17 mouse cellular contexts compared by ENCODE assay signal in the genomic region with DNA sequence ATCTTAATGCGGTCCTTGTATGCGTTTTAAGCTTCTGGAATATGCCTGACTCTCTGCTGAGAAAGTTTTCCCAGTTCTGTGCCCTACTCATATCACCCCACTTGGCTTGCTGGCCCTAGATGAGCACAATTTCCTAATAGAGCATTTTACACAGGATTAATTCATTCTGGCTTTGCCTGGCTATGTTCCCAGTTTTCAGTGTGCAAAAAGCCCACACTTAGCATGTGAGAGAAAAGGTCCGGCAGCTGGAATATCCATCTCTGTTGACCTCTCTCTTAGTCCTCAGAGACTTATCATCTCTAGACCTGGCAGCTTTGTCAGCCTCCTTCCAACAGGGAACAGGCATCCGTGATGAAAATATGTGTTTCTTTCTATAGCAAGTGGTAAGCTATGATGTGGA.
DNase-seq lines count a peak whose midpoint lies in the region; ATAC-seq and TF ChIP-seq lines count a peak whose summit lies in the region.
"Had no signal": no experiment of that assay in that cellular context is flagged by ENCODE, and none has a peak within 500 bp of the region (broad histone marks: within the 10 kb centered on the region; RNA-seq: fewer than 3 reads in every experiment).

No protein-coding gene starts in this region.

- DNase-seq in hindbrain, embryonic 10.5 days (ENCODE audit: low spot score): no peak
- peak; percentile 8 for DNase-seq in NIH3T3 (ENCODE audit: low read depth)
- DNase-seq in brain, adult 2 months (ENCODE audit: low read depth, low spot score): peak; percentile 11
- DNase-seq in lung, postnatal 0 days (ENCODE audit: low spot score): peak; percentile 12
- no peak for DNase-seq in thymus, postnatal 0 days (ENCODE audit: low spot score)
- no peak for DNase-seq in adrenal gland, adult 8-10 months
- DNase-seq: cerebellum, adult 9-11 months; gastrocnemius, postnatal 10 days; retina, postnatal 1 day; spleen, adult 18-20 months; thymus, postnatal 4 days had no signal

- peak overlapping the region; percentile 14; the same call in 1 of the 2 replicates for H3K27ac ChIP-seq in hindbrain, embryonic 13.5 days
- H3K27ac ChIP-seq in hindbrain, embryonic 10.5 days: no peak overlapping the region; the same call in 1 of the 2 replicates
- H3K27ac ChIP-seq in lung, postnatal 0 days (ENCODE audit: low read length): no peak overlapping the region
- H3K27ac ChIP-seq: heart, embryonic 10.5 days; kidney, postnatal 0 days; liver, embryonic 14.5 days; neural tube, embryonic 12.5 days had no signal

- H3K36me3 ChIP-seq in hindbrain, embryonic 13.5 days: no peaks in the 10 kb centered on the region
- no peaks in the 10 kb centered on the region for H3K36me3 ChIP-seq in hindbrain, embryonic 10.5 days
- H3K36me3 ChIP-seq in lung, postnatal 0 days (ENCODE audit: insufficient read depth, low read length): no peaks in the 10 kb centered on the region
- H3K36me3 ChIP-seq: heart, embryonic 10.5 days; neural tube, embryonic 12.5 days had no signal

- no peak for TF ChIP-seq EP300 in lung, postnatal 0 days (IDR thresholded peaks at IDR 0.05)

- WGBS in hindbrain, embryonic 13.5 days: 52% methylated on average over 4 of the region's 4 CpGs
- WGBS in hindbrain, embryonic 10.5 days: 89% methylated on average over 4 of the region's 4 CpGs
- 50% methylated on average over 4 of the region's 4 CpGs for WGBS in lung, postnatal 0 days

- TF ChIP-seq CTCF in lung, postnatal 0 days (IDR thresholded peaks at IDR 0.05): no peak

- no peaks in the 10 kb centered on the region for H3K9me3 ChIP-seq in hindbrain, embryonic 13.5 days
- no peaks in the 10 kb centered on the region for H3K9me3 ChIP-seq in hindbrain, embryonic 10.5 days
- no peaks in the 10 kb centered on the region for H3K9me3 ChIP-seq in lung, postnatal 0 days (ENCODE audit: low read length)
- H3K9me3 ChIP-seq: heart, embryonic 10.5 days; neural tube, embryonic 12.5 days had no signal

- no peak overlapping the region for H3K4me3 ChIP-seq in hindbrain, embryonic 13.5 days
- no peak overlapping the region for H3K4me3 ChIP-seq in hindbrain, embryonic 10.5 days
- H3K4me3 ChIP-seq in lung, postnatal 0 days (ENCODE audit: low read depth, low read length): no peak overlapping the region
- H3K4me3 ChIP-seq: heart, embryonic 10.5 days; neural tube, embryonic 12.5 days had no signal

- no peak overlapping the region for H3K9ac ChIP-seq in hindbrain, embryonic 13.5 days
- no peak overlapping the region for H3K9ac ChIP-seq in lung, postnatal 0 days (replicated peaks; ENCODE audit: low read depth)
- H3K9ac ChIP-seq: liver, embryonic 14.5 days; neural tube, embryonic 12.5 days had no signal

- H3K4me1 ChIP-seq in hindbrain, embryonic 13.5 days (replicated peaks): peaks cover 17% of the 10 kb centered on the region
- H3K4me1 ChIP-seq in hindbrain, embryonic 10.5 days (replicated peaks): peaks cover 6% of the 10 kb centered on the region
- H3K4me1 ChIP-seq in lung, postnatal 0 days (ENCODE audit: insufficient read depth, low read depth, low read length): no peaks in the 10 kb centered on the region

- H3K4me2 ChIP-seq in hindbrain, embryonic 13.5 days: no peak overlapping the region
- H3K4me2 ChIP-seq in lung, postnatal 0 days (replicated peaks; ENCODE audit: low read depth, low read length): no peak overlapping the region
- H3K4me2 ChIP-seq: neural tube, embryonic 12.5 days had no signal

- H3K27me3 ChIP-seq in hindbrain, embryonic 13.5 days: no peaks in the 10 kb centered on the region
- no peaks in the 10 kb centered on the region for H3K27me3 ChIP-seq in hindbrain, embryonic 10.5 days (ENCODE audit: insufficient read depth, poor library complexity, severe bottlenecking)
- H3K27me3 ChIP-seq in lung, postnatal 0 days (replicated peaks; ENCODE audit: insufficient read depth, low read length): no peaks in the 10 kb centered on the region
- H3K27me3 ChIP-seq: neural tube, embryonic 12.5 days had no signal

- ATAC-seq in hindbrain, embryonic 13.5 days (ENCODE audit: low FRiP score): 0 out of 2 replicates have a peak, but pooled peaks have one; percentile 32
- no peak for ATAC-seq in lung, postnatal 0 days
- ATAC-seq: inflammation-experienced regulatory T-cells, adult 6 months had no signal

Comparison
In these comparisons a context has a peak if more than half of its experiments do, and no peak if none do; other contexts are left out.
1. DNase-seq: peak in NIH3T3 (single experiment), brain, adult 2 months (single experiment) and lung, postnatal 0 days (single experiment); none in hindbrain, embryonic 10.5 days (single experiment), thymus, postnatal 0 days (single experiment) and adrenal gland, adult 8-10 months (single experiment).